Mouse (Mus musculus) heart, embryonic 10.5 days (tissue): ENCODE measurements around the gene Afap1l2. TPM values are rescaled to one million over a fixed set of nuclear protein-coding genes. Genes with fewer than 3 reads are reported as not detected.

Source experiments
- DNase-seq: peaks from one replicate; pipeline ENCODE4 v3.0.0-alpha.2; 2017; ENCODE audit warnings: low spot score
- H3K27ac ChIP-seq: fragments of 300-500 bp; sonication (generic); 2 replicates; pipeline ENCODE4 v1.5.1; 2016; ENCODE audit warnings: mild to moderate bottlenecking
- H3K27me3 ChIP-seq: fragments of 300-500 bp; sonication (generic); 2 replicates; pipeline ENCODE4 v1.6.1; 2016; ENCODE audit warnings: mild to moderate bottlenecking; ENCODE audit not compliant: poor library complexity, insufficient read depth, severe bottlenecking
- H3K36me3 ChIP-seq: fragments of 300-500 bp; sonication (generic); 2 replicates; pipeline ENCODE4 v1.6.1; 2016; ENCODE audit warnings: mild to moderate bottlenecking, moderate library complexity
- H3K4me1 ChIP-seq: fragments of 300-500 bp; sonication (generic); 2 replicates; pipeline ENCODE4 v1.6.1; 2016; ENCODE audit warnings: mild to moderate bottlenecking
- H3K4me3 ChIP-seq: fragments of 300-500 bp; sonication (generic); 2 replicates; pipeline ENCODE4 v1.5.1; 2016; ENCODE audit warnings: mild to moderate bottlenecking, moderate library complexity
- H3K9me3 ChIP-seq: fragments of 300-500 bp; sonication (generic); 2 replicates; pipeline ENCODE4 v1.6.1; 2016; ENCODE audit warnings: mild to moderate bottlenecking, moderate library complexity
- WGBS: fragments of 180-500 bp; shearing (Covaris S2); methylation state at CpG from one replicate; pipeline ENCODE4 v1.1.7; 2016; 5-methylcytosine and 5-hydroxymethylcytosine counted together
- polyA plus RNA-seq: library from polyadenylated mRNA; unstranded; fragments of >200 nt; fragmentation: Nextera tagmentation; extraction: Ambion mirVana; gene quantifications from 2 replicates; pipeline ENCODE4 v1.2.1, GENCODE M21; 2016

Gene Afap1l2
- polyA plus RNA-seq, 1 experiment from 2014 or later, result 1.6 TPM

GRCm38 (mm10) chr19:57028327-57029179 lies 20.5 kb upstream of the Afap1l2 start:
- 57% methylated on average over 8 of the region's 8 CpGs for WGBS

DNA sequence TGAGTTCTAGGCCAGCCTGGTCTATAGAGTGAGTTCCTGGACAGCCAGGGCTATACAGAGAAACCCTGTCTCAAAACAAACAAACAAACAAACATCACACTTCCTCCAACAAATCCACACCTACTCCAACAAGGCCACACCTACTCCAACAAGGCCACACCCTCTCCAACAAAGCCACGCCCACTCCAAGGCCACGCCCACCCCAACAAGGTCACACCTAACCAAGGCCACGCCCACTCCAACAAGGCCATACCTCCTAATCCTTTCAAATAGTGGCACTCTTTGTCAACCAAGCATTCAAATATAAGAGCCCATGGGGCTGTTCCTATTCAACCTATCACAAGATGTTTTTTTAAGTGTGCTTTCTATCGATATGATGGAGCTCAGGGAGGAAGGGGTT lies 18.5 kb upstream of the Afap1l2 start:
- WGBS, result 65% methylated on average over 4 of the region's 4 CpGs
- no peaks in the 10 kb centered on the region for H3K27me3 ChIP-seq
- H3K36me3 ChIP-seq, result 0 out of 2 replicates have a peak, but pooled peaks cover 3% of the 10 kb centered on the region
- no peak for DNase-seq
- no peak overlapping the region for H3K27ac ChIP-seq
- H3K4me1 ChIP-seq, result 0 out of 2 replicates have a peak, but pooled peaks cover 8% of the 10 kb centered on the region
- no peak overlapping the region for H3K4me3 ChIP-seq
- H3K9me3 ChIP-seq, result peaks cover 3% of the 10 kb centered on the region; the same call in 1 of the 2 replicates

More at GRCm38 (mm10) chr19:57028327-57029179, 20.5 kb upstream of the Afap1l2 start:
- Histone ChIP-seq H3K27me3 (no peaks in the 10 kb centered on the region), H3K36me3 (peaks cover 7% of the 10 kb centered on the region; the same call in 1 of the 2 replicates), H3K4me1 (0 out of 2 replicates have a peak, but pooled peaks cover 7% of the 10 kb centered on the region), H3K27ac (no peak overlapping the region), H3K4me3 (no peak overlapping the region), H3K9me3 (peaks cover 3% of the 10 kb centered on the region; the same call in 1 of the 2 replicates)
- DNase-seq, result no peak

GRCm38 (mm10) chr19:57017785-57018179 lies 9.8 kb upstream of the Afap1l2 start:
- no peaks in the 10 kb centered on the region for H3K27me3 ChIP-seq
- 76% methylated on average over 8 of the region's 8 CpGs for WGBS
- H3K4me1 ChIP-seq, result peaks cover 20% of the 10 kb centered on the region
- no peak for DNase-seq
- no peaks in the 10 kb centered on the region for H3K36me3 ChIP-seq
- H3K4me3 ChIP-seq, result no peak overlapping the region
- peak overlapping the region; percentile 36; the same call in 1 of the 2 replicates for H3K27ac ChIP-seq
- no peaks in the 10 kb centered on the region for H3K9me3 ChIP-seq

DNA sequence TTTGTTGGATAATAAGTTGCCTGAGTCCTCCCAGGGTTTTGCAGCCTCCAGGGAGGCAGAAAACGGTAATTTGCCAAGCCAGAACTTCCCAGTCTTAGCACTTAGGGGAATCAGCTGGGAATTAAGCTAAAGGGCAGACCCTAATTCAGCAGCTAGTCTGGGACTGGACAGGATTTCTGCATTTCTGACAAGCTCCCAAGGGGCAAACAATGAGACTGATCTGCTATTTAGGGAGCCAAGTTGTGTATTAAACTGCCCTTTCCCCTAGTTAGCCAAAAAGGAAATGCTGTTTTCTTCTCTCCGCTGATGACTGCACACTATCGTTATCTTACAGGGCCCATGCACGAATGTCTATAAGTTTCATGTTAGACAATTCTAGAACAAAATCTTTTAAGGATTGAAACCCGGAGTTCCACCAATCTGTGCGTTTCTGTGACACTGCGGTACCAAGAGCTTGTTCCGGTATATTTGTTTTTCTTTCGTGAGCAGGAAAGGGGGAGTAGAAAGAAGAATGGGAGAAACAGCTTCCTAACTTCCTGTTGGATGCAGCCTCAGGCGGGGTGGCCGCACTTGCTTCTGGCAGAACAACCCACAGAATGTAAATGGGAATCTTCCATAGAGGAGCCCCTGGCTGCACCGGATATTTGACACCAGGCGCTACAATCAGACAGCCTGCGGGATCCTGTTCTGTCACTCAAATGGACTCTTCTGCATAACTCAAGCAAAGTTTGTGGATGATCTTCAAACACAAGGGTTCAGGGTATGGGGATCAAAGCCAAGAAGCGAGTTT lies 9.2 kb upstream of the Afap1l2 start:
- H3K4me1 ChIP-seq, result peaks cover 20% of the 10 kb centered on the region
- peak overlapping the region; percentile 36; the same call in 1 of the 2 replicates for H3K27ac ChIP-seq
- no peaks in the 10 kb centered on the region for H3K9me3 ChIP-seq
- H3K4me3 ChIP-seq, result no peak overlapping the region
- H3K27me3 ChIP-seq, result no peaks in the 10 kb centered on the region
- 43% methylated on average over 15 of the region's 15 CpGs for WGBS
- DNase-seq, result no peak
- no peaks in the 10 kb centered on the region for H3K36me3 ChIP-seq

- DNase-seq, result no peak
- no peak overlapping the region for H3K4me3 ChIP-seq
- H3K4me1 ChIP-seq, result peaks cover 15% of the 10 kb centered on the region
- H3K27me3 ChIP-seq, result peaks cover 7% of the 10 kb centered on the region
- H3K36me3 ChIP-seq, result no peaks in the 10 kb centered on the region
- H3K27ac ChIP-seq, result no peak overlapping the region
- H3K9me3 ChIP-seq, result no peaks in the 10 kb centered on the region
- WGBS, result 86% methylated on average over 3 of the region's 3 CpGs
Observed at GRCm38 (mm10) chr19:57014808-57015207, 6.8 kb upstream of the Afap1l2 start.

GRCm38 (mm10) chr19:57013271-57013677 lies 5.2 kb upstream of the Afap1l2 start:
- H3K4me3 ChIP-seq, result no peak overlapping the region
- peaks cover 22% of the 10 kb centered on the region for H3K4me1 ChIP-seq
- no peak overlapping the region for H3K27ac ChIP-seq
- 66% methylated on average over 6 of the region's 6 CpGs for WGBS
- no peaks in the 10 kb centered on the region for H3K36me3 ChIP-seq
- no peaks in the 10 kb centered on the region for H3K9me3 ChIP-seq
- peaks cover 22% of the 10 kb centered on the region for H3K27me3 ChIP-seq
- no peak for DNase-seq

- H3K4me3 ChIP-seq, result no peak overlapping the region
- peaks cover 34% of the 10 kb centered on the region for H3K27me3 ChIP-seq
- no peaks in the 10 kb centered on the region for H3K9me3 ChIP-seq
- 47% methylated on average over 3 of the region's 3 CpGs for WGBS
- H3K4me1 ChIP-seq, result peaks cover 24% of the 10 kb centered on the region
- no peak overlapping the region for H3K27ac ChIP-seq
- DNase-seq, result no peak
- H3K36me3 ChIP-seq, result no peaks in the 10 kb centered on the region
Observed at GRCm38 (mm10) chr19:57012068-57012467, 4.0 kb upstream of the Afap1l2 start.

DNA sequence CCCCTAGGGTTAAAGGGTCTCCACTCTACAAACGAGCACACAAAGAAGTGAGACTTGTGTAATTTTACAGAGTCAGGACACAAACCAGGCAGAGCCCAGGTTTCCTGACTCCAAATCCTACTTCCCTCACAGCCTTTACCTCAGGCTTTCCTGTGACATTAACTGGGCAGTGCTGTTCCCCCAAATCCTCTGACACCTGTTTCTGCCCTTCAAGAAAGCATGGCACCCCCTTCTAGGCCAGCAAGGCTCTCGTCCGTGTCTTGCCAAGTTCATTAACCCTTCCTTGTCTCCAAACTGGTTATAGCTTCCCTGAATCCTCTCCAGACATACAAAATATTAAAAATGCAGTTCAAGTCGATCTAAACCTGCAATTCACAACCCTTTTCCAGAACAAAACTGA lies 2.0 kb upstream of the Afap1l2 start:
- 45% methylated on average over 4 of the region's 4 CpGs for WGBS
- Histone ChIP-seq H3K4me3 (no peak overlapping the region), H3K4me1 (peaks cover 18% of the 10 kb centered on the region), H3K27ac (no peak overlapping the region), H3K36me3 (no peaks in the 10 kb centered on the region), H3K9me3 (no peaks in the 10 kb centered on the region), H3K27me3 (peaks cover 50% of the 10 kb centered on the region)
- no peak for DNase-seq

DNA sequence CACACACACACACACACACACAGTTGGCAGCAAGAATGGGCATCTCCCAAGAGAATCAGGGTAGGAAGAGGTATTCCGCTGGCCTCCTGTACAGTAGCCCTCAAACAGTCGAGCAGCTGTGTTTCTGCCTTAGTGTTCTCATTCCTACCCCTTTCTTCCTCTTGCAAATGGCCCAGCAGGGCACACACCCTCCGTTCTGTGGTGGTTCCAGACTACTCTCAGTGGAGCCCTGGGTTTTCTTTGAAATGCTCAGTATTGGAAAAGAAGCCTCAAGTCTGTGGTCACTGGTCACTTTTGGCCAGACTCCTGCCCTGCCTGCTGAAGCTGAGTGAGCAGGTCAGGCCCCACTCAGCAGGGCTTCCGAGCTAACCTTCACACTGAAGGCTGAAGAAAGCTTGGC lies 1.6 kb upstream of the Afap1l2 start:
- no peaks in the 10 kb centered on the region for H3K36me3 ChIP-seq
- 63% methylated on average over 4 of the region's 4 CpGs for WGBS
- H3K4me3 ChIP-seq, result no peak overlapping the region
- 0 out of 2 replicates have a peak overlapping the region, but pooled peaks have one; percentile 3 for H3K27ac ChIP-seq
- no peak for DNase-seq
- peaks cover 18% of the 10 kb centered on the region for H3K4me1 ChIP-seq
- no peaks in the 10 kb centered on the region for H3K9me3 ChIP-seq
- peaks cover 51% of the 10 kb centered on the region for H3K27me3 ChIP-seq

DNA sequence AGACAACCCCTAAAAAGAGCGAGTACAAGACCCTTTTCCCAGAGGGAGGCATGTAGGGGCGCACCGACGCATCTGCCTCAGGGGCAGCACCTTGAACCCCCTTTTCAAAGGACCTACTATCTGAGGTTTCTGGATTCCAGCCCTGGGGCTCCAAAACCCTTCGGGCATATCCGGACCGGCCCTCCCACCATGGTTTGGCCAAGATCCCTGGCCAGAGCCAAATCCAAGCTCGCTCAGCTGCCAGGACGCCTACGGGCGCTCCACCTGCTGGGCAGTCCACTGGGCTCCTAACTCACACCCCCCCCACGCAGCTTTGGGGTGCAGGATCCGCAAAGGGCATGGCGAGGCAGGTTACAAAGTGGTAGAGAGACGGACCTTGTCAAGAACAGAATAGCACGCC lies 737 bp downstream of the Afap1l2 start:
- 82% methylated on average over 16 of the region's 16 CpGs for WGBS
- no peak for DNase-seq
- Histone ChIP-seq H3K4me1 (peaks cover 23% of the 10 kb centered on the region), H3K27ac (no peak overlapping the region), H3K36me3 (no peaks in the 10 kb centered on the region), H3K9me3 (no peaks in the 10 kb centered on the region), H3K27me3 (peaks cover 51% of the 10 kb centered on the region), H3K4me3 (peak overlapping the region; percentile 78)

GRCm38 (mm10) chr19:57006841-57007240 lies 1.2 kb downstream of the Afap1l2 start:
- no peaks in the 10 kb centered on the region for H3K9me3 ChIP-seq
- H3K4me1 ChIP-seq, result peaks cover 26% of the 10 kb centered on the region
- no peaks in the 10 kb centered on the region for H3K36me3 ChIP-seq
- H3K27ac ChIP-seq, result no peak overlapping the region
- peaks cover 51% of the 10 kb centered on the region for H3K27me3 ChIP-seq
- 71% methylated on average over 13 of the region's 13 CpGs for WGBS
- no peak for DNase-seq
- H3K4me3 ChIP-seq, result no peak overlapping the region

GRCm38 (mm10) chr19:57005062-57005461 lies 3.0 kb downstream of the Afap1l2 start:
- no peak overlapping the region for H3K27ac ChIP-seq
- H3K4me3 ChIP-seq, result no peak overlapping the region
- no peaks in the 10 kb centered on the region for H3K9me3 ChIP-seq
- H3K36me3 ChIP-seq, result no peaks in the 10 kb centered on the region
- no peak for DNase-seq
- H3K4me1 ChIP-seq, result peaks cover 30% of the 10 kb centered on the region
- 90% methylated on average over 4 of the region's 4 CpGs for WGBS
- peaks cover 47% of the 10 kb centered on the region for H3K27me3 ChIP-seq

GRCm38 (mm10) chr19:57003460-57003810 lies 4.6 kb downstream of the Afap1l2 start:
- DNase-seq, result no peak
- H3K4me1 ChIP-seq, result peaks cover 25% of the 10 kb centered on the region
- WGBS, result 46% methylated on average over 7 of the region's 7 CpGs

More at GRCm38 (mm10) chr19:57003460-57003810, 4.6 kb downstream of the Afap1l2 start:
- no peaks in the 10 kb centered on the region for H3K36me3 ChIP-seq
- H3K4me3 ChIP-seq, result no peak overlapping the region
- no peak overlapping the region for H3K27ac ChIP-seq
- peaks cover 31% of the 10 kb centered on the region for H3K27me3 ChIP-seq
- H3K9me3 ChIP-seq, result no peaks in the 10 kb centered on the region
